Mouse (Mus musculus) hindbrain, embryonic 16.5 days (tissue): ENCODE measurements around the gene Selenon. TPM values are rescaled to one million over a fixed set of nuclear protein-coding genes. Genes with fewer than 3 reads are reported as not detected.

Source experiments
- ATAC-seq: fragments of 200-750 bp; cut with Nextera tagmentation; 2 replicates; pipeline ENCODE4 v1.8.0; 2017; ENCODE audit warnings: moderate TSS enrichment, moderate library complexity
- H3K27ac ChIP-seq: fragments of 300-500 bp; sonication (generic); 2 replicates; pipeline ENCODE4 v1.5.1; 2014; ENCODE audit warnings: low read depth, mild to moderate bottlenecking, control low read depth, low read length, moderate library complexity
- H3K27me3 ChIP-seq: fragments of 300-500 bp; sonication (generic); replicated peaks from 2 replicates; pipeline ENCODE4 v1.6.1; 2014; ENCODE audit warnings: low read length; ENCODE audit not compliant: control insufficient read depth, insufficient read depth
- H3K36me3 ChIP-seq: fragments of 300-500 bp; sonication (generic); 2 replicates; pipeline ENCODE4 v1.6.1; 2014; ENCODE audit warnings: mild to moderate bottlenecking, low read length, moderate library complexity, mixed read lengths; ENCODE audit not compliant: control insufficient read depth, insufficient read depth
- H3K4me1 ChIP-seq: fragments of 300-500 bp; sonication (generic); 2 replicates; pipeline ENCODE4 v1.6.1; 2014; ENCODE audit warnings: low read depth, low read length; ENCODE audit not compliant: control insufficient read depth, insufficient read depth
- H3K4me2 ChIP-seq: fragments of 300-500 bp; sonication (generic); 2 replicates; pipeline ENCODE4 v1.6.1; 2014; ENCODE audit warnings: mild to moderate bottlenecking, low read length, control low read depth, moderate library complexity
- H3K4me3 ChIP-seq: fragments of 300-500 bp; sonication (generic); 2 replicates; pipeline ENCODE4 v1.5.1; 2014; ENCODE audit warnings: mild to moderate bottlenecking, low read length, control low read depth, moderate library complexity
- H3K9ac ChIP-seq: fragments of 300-500 bp; sonication (generic); 2 replicates; pipeline ENCODE4 v1.6.1; 2014; ENCODE audit warnings: low read depth, mild to moderate bottlenecking, control low read depth, low read length, moderate library complexity
- H3K9me3 ChIP-seq: fragments of 300-500 bp; sonication (generic); 2 replicates; pipeline ENCODE4 v1.6.1; 2014; ENCODE audit warnings: mild to moderate bottlenecking, low read length, moderate library complexity; ENCODE audit not compliant: control insufficient read depth
- WGBS: fragments of 180-500 bp; shearing (Covaris S2); extraction: QIAGEN DNeasy Blood & Tissue Kit; methylation state at CpG from one replicate; pipeline ENCODE4 v1.1.7; 2014; 5-methylcytosine and 5-hydroxymethylcytosine counted together
- polyA plus RNA-seq: library from polyadenylated mRNA; unstranded; fragments of >200 nt; fragmentation: Nextera tagmentation; extraction: Ambion mirVana; gene quantifications from 2 replicates; pipeline ENCODE4 v1.2.1, GENCODE M21; 2015

The Selenon gene
- polyA plus RNA-seq, 1 experiment from 2014 or later = 6.7 TPM

DNA sequence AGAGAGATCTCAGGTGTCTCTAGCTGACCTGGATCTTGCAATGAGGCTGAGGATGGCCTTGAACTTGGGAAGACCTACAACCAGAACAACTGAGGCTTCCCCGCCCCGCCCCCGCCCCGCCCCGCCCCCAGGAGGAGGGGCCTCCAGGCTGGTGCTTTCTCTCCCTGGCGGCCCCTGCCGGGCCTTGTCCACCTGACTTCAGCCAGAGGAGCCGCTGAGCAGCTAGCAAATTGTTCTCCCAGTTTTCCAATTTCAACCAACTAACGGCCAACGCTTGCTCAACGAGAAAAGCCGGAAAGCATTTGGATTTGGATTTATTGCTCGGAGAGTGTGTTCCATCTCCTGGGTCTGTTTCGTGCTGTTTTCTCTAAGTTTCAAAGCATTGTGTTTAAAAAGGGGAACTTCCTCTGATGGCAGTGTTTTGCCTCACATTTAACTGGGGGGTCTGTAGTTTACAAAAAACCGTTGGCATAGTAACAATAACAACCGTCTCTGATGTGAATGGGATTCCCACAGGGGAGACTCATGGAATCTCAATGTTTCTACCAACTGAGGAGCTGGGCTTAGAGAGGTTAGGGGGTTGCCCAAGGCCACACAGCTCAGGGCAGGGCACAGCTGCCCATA, 5.8 kb upstream of the Selenon start:
- Histone ChIP-seq H3K27ac (peak overlapping the region; percentile 29; the same call in 1 of the 2 replicates), H3K9me3 (no peaks in the 10 kb centered on the region), H3K4me1 (peaks cover 14% of the 10 kb centered on the region), H3K9ac (no peak overlapping the region; the same call in 1 of the 2 replicates), H3K36me3 (no peaks in the 10 kb centered on the region), H3K4me2 (0 out of 2 replicates have a peak overlapping the region, but pooled peaks have one; percentile 7), H3K4me3 (no peak overlapping the region), H3K27me3 (no peaks in the 10 kb centered on the region)
- WGBS = 6% methylated on average over 16 of the region's 16 CpGs
- no peak for ATAC-seq

DNA sequence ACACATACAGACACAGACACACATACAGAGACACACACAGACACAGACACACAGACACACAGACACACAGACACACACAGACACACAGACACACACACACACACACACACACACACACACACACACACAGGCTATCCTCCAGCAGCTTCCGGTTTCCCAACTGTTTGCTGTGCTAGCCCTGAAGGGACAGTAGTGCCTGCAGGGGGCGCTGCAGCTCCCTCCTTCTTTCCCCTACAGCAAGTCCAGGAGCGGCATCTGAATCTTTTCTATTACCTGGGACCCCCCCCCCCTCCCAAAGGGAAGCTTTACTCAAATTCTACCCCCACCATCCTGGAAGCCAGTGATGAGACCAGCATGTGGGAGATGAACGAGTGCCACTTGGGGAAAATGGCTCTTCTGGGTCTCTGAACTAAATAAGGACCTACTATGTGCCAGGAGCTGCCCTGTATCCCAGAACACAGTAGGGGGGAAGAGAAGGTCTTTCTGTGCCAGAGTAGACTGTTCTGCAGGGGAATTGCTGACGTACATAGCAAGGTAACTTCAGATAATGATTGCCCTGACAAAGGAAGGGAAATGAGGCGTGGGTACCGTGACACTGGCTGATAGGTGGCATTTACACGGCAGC, 4.1 kb upstream of the Selenon start:
- Histone ChIP-seq H3K9me3 (no peaks in the 10 kb centered on the region), H3K27me3 (no peaks in the 10 kb centered on the region), H3K36me3 (no peaks in the 10 kb centered on the region), H3K4me3 (no peak overlapping the region), H3K4me2 (no peak overlapping the region), H3K27ac (no peak overlapping the region), H3K4me1 (peaks cover 23% of the 10 kb centered on the region), H3K9ac (no peak overlapping the region)
- 61% methylated on average over 8 of the region's 8 CpGs for WGBS
- ATAC-seq = no peak

DNA sequence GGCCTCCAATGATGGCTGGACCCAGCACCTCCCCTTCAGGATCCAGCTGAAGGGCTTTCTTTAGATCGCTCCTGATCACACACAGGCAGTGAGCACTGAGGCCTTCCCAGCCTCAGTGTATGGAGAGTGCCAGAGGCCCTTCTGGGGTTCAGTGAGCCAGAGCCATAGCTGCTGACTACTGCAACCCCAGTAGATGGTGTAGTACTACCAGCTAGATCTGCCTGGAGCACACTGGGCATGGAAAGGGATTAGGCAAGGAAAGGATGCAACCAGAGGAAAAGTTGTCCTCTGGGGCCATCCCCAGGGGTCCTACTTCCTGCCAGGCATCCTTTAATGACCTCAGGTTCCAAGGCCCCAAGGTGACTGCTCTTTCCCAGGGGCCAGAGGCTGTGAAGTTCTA, 1.7 kb upstream of the Selenon start:
- H3K4me3 ChIP-seq = no peak overlapping the region
- H3K9me3 ChIP-seq = peaks cover 5% of the 10 kb centered on the region
- 0 out of 2 replicates have a peak, but pooled peaks have one; percentile 28 for ATAC-seq
- peaks cover 25% of the 10 kb centered on the region for H3K4me1 ChIP-seq
- no peak overlapping the region for H3K27ac ChIP-seq
- H3K9ac ChIP-seq = no peak overlapping the region
- peaks cover 8% of the 10 kb centered on the region; the same call in 1 of the 2 replicates for H3K36me3 ChIP-seq
- 70% methylated on average over 1 of the region's 1 CpGs for WGBS
- H3K27me3 ChIP-seq = no peaks in the 10 kb centered on the region
- H3K4me2 ChIP-seq = no peak overlapping the region

DNA sequence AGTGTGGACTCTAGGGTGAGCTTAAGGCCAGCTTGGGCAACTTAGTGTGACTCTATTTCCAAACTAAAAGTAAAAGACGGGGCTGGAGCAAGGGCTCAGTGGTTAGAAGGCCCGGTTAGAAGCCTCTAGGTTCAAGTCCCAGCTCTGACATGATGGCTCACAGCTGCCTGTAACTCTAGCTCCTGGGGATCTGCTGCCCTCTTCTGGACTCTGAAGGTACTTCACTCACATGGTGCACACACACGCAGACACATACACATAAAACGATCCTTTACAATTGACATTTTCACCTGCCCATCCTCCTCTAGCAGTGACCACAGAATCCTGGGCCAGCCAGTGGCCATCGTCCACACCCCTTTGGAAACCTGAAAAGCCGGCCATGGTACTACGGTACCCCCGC, 2.1 kb downstream of the Selenon start:
- Histone ChIP-seq H3K4me2 (no peak overlapping the region), H3K36me3 (peaks cover 9% of the 10 kb centered on the region), H3K9me3 (peaks cover 5% of the 10 kb centered on the region), H3K27ac (no peak overlapping the region), H3K9ac (no peak overlapping the region), H3K4me3 (no peak overlapping the region), H3K27me3 (no peaks in the 10 kb centered on the region), H3K4me1 (peaks cover 18% of the 10 kb centered on the region)
- over 99% methylated on average over 8 of the region's 8 CpGs for WGBS
- ATAC-seq = no peak

DNA sequence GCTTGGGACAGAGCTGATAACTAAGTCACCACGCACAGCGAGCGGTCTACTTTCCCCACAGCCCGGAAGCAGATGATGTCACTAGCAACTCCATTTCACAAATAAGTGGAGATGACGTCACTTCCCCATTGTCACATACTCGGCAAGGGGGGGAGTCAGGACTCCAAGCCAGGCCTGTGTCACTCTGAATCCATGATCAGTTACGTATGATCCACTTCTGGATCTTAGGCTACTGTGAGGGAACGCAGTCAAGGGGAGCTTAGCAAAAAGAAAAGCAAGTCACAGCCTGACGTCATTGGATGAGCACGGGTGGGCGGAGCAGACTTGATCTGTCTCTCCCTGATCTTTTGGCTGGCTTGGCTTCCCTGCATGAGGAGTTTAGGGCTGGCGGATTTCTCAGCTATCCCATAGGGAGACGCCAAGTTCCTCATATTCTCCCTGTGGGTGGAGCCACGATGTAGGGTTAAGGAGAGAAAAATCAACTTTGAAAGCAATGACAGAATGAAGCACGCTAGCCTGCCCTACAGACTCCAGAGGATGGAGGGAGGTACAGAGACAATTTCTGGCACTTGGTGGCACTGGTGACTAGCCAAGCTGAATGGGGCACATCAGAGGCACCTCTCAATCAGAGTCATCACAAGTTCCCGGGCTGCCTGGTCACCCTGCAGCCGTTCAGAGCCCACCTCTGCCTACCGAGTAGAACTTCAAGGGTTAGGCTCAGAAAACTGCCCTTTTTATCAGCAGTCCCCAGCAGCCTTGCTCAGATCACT, 3.6 kb downstream of the Selenon start:
- Histone ChIP-seq H3K36me3 (peaks cover 17% of the 10 kb centered on the region), H3K9me3 (peaks cover 5% of the 10 kb centered on the region), H3K27me3 (no peaks in the 10 kb centered on the region), H3K4me2 (no peak overlapping the region), H3K4me1 (peaks cover 18% of the 10 kb centered on the region), H3K9ac (no peak overlapping the region), H3K4me3 (no peak overlapping the region), H3K27ac (no peak overlapping the region)
- WGBS = 69% methylated on average over 18 of the region's 18 CpGs
- ATAC-seq = no peak

DNA sequence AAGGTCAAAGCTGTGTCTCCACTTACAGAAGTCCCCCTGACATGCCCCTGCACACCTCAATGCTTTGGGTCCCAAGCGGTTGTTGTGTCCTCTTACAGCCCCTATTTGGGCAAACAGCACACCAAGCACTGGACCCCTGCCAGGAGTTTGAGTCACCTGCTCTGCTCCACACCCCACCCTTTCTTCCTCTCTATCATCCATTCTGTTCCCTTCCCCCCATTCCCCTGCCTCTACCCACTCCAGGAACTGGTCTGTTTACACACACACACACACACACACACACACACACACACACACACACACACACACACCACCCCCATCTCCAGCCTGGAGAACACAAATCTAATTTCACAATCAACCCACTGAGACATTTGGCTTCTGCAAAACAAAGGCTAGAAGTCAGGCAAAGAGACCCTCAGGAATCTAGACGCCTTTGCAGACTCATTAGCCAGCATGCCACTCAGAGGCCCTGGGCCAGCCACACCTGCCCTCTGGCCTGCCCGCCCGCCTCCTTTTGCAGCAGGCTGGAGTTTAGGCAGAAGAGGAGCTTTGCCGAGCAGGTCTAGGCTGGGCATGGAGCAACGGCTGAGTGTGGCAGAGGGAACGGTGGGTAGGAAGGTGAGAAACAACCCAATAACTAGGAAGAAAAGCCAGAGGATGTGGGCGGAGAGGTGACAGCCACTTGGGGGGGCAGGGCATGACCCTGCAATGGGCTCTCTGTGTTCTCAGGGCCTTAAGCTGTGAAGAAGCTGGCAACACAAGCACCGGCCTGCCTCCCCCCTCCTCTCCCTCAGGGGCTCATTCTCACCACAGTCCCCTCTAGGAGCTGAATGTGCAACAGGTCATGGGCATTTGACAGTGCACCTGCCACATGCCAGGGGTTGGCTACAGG, 4.9 kb downstream of the Selenon start:
- H3K27ac ChIP-seq = no peak overlapping the region
- H3K4me3 ChIP-seq = no peak overlapping the region
- H3K9me3 ChIP-seq = peaks cover 5% of the 10 kb centered on the region
- 0 out of 2 replicates have a peak overlapping the region, but pooled peaks have one; percentile 8 for H3K9ac ChIP-seq
- 68% methylated on average over 9 of the region's 9 CpGs for WGBS
- no peaks in the 10 kb centered on the region for H3K27me3 ChIP-seq
- ATAC-seq = no peak
- H3K4me2 ChIP-seq = no peak overlapping the region
- peaks cover 24% of the 10 kb centered on the region for H3K36me3 ChIP-seq
- H3K4me1 ChIP-seq = peaks cover 14% of the 10 kb centered on the region

DNA sequence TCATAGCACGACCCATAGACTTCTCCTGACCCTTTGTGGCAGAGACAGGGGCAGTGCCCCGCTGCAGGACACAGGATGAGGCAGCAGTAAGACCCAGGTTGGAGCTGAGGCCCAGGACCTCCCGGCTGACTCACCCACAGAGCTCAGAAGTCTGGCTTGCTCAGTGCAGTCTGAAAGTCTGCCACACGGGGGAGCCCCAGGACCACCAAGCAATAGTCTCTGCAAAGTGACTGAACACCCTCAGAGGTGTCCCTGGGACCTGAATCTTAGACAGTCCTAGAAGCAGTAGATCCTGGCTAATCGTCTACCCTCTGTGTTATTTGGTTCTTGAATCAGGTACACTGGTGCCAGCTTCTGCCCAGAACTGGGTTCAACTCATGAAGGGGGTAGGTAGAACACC, 8.7 kb downstream of the Selenon start:
- 7% methylated on average over 5 of the region's 5 CpGs for WGBS
- H3K36me3 ChIP-seq = peaks cover 34% of the 10 kb centered on the region
- H3K4me3 ChIP-seq = no peak overlapping the region
- H3K4me2 ChIP-seq = no peak overlapping the region
- peak; percentile 64 for ATAC-seq
- H3K4me1 ChIP-seq = peaks cover 6% of the 10 kb centered on the region
- no peak overlapping the region for H3K9ac ChIP-seq
- no peaks in the 10 kb centered on the region for H3K9me3 ChIP-seq
- H3K27ac ChIP-seq = no peak overlapping the region
- no peaks in the 10 kb centered on the region for H3K27me3 ChIP-seq

DNA sequence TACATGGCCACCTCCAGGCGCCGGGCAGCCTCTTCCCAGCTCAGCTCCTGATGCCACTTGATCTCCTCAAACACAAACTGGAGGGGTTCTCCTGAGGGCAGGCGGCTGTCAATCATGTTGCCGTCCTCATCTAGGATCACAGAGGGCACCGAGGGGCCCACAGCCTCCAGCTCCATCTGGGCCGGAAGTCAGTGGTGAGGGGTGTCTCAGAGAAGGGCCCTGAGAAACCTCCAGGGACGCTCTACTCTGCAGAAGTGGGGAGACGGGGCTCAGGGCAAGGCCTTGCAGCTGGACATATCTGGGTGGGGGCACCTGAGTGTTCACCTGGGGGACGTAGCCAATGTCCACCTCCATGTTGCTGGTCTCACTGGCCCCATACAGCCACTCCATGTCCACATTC, 9.2 kb downstream of the Selenon start:
- no peak for ATAC-seq
- H3K36me3 ChIP-seq = peaks cover 34% of the 10 kb centered on the region
- WGBS = 98% methylated on average over 9 of the region's 9 CpGs

More for the DNA sequence above, 9.2 kb downstream of the Selenon start:
- Histone ChIP-seq H3K4me2 (no peak overlapping the region), H3K27me3 (no peaks in the 10 kb centered on the region), H3K9ac (no peak overlapping the region), H3K27ac (no peak overlapping the region), H3K4me1 (peaks cover 4% of the 10 kb centered on the region), H3K9me3 (no peaks in the 10 kb centered on the region), H3K4me3 (no peak overlapping the region)
